Mouse (Mus musculus) embryonic facial prominence, embryonic 14.5 days (tissue): Measurements from ENCODE around the gene Pi16. TPM values are rescaled to one million over a fixed set of nuclear protein-coding genes. Genes with fewer than 3 reads are reported as not detected.

Source experiments
- ATAC-seq: fragments of 200-750 bp; cut with Nextera tagmentation; 2 replicates; pipeline ENCODE4 v1.8.0; 2017; ENCODE audit warnings: low read depth, moderate number of reproducible peaks, moderate TSS enrichment
- DNase-seq: peaks from one replicate; pipeline ENCODE4 v3.0.0-alpha.2; 2015; ENCODE audit warnings: low spot score
- H3K27ac ChIP-seq: fragments of 300-500 bp; sonication (generic); replicated peaks from 2 replicates; pipeline ENCODE4 v1.5.1; 2014; ENCODE audit warnings: low read depth, mild to moderate bottlenecking, low read length, moderate library complexity
- H3K27me3 ChIP-seq: fragments of 300-500 bp; sonication (generic); replicated peaks from 2 replicates; pipeline ENCODE4 v1.6.1; 2014; ENCODE audit warnings: low read length; ENCODE audit not compliant: control insufficient read depth, insufficient read depth
- H3K36me3 ChIP-seq: fragments of 300-500 bp; sonication (generic); 2 replicates; pipeline ENCODE4 v1.6.1; 2014; ENCODE audit warnings: low read length, mixed read lengths; ENCODE audit not compliant: control insufficient read depth, insufficient read depth
- H3K4me1 ChIP-seq: fragments of 300-500 bp; sonication (generic); 2 replicates; pipeline ENCODE4 v1.6.1; 2014; ENCODE audit warnings: antibody characterized with exemption, low read length; ENCODE audit not compliant: control insufficient read depth, insufficient read depth
- H3K4me2 ChIP-seq: fragments of 300-500 bp; sonication (generic); 2 replicates; pipeline ENCODE4 v1.6.1; 2014; ENCODE audit warnings: low read depth, mild to moderate bottlenecking, low read length, moderate library complexity, mixed read lengths
- H3K4me3 ChIP-seq: fragments of 300-500 bp; sonication (generic); 2 replicates; pipeline ENCODE4 v1.5.1; 2014; ENCODE audit warnings: low read depth, mild to moderate bottlenecking, low read length
- H3K9ac ChIP-seq: fragments of 300-500 bp; sonication (generic); 2 replicates; pipeline ENCODE4 v1.6.1; 2014; ENCODE audit warnings: low read depth, mild to moderate bottlenecking, low read length, moderate library complexity, mixed read lengths
- H3K9me3 ChIP-seq: fragments of 300-500 bp; sonication (generic); 2 replicates; pipeline ENCODE4 v1.6.1; 2016; ENCODE audit warnings: low read length; ENCODE audit not compliant: control insufficient read depth
- WGBS: fragments of 180-500 bp; shearing (Covaris S2); extraction: QIAGEN DNeasy Blood & Tissue Kit; methylation state at CpG from one replicate; pipeline ENCODE4 v1.1.7; 2014; 5-methylcytosine and 5-hydroxymethylcytosine counted together
- polyA plus RNA-seq: library from polyadenylated mRNA; unstranded; fragments of >200 nt; fragmentation: Nextera tagmentation; extraction: Ambion mirVana; gene quantifications from 2 replicates; pipeline ENCODE4 v1.2.1, GENCODE M21; 2014

Gene Pi16
- polyA plus RNA-seq, 1 experiment from 2014 or later: 3.0 TPM

DNA sequence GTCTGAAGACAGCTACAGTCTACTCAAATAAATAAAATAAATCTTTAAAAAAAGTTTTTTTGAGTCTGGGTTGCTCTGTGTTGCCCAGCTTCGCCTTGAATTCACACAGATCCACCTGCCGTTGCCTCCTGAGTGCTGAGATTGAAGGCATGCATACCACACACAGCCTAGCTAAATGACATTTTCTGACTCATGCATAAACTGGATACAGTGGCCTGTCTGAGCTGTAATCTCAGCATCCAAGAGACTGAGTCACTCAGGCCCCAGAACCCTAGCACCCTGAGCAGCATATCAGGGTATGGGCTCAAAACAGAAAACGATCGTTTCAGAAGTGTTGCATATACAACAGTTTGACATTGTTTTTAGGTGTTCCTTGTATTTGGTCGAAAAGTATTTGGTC, 35.9 kb upstream of the Pi16 start:
- no peak for DNase-seq
- H3K36me3 ChIP-seq: peaks cover 40% of the 10 kb centered on the region
- 88% methylated on average over 5 of the region's 5 CpGs for WGBS

DNA sequence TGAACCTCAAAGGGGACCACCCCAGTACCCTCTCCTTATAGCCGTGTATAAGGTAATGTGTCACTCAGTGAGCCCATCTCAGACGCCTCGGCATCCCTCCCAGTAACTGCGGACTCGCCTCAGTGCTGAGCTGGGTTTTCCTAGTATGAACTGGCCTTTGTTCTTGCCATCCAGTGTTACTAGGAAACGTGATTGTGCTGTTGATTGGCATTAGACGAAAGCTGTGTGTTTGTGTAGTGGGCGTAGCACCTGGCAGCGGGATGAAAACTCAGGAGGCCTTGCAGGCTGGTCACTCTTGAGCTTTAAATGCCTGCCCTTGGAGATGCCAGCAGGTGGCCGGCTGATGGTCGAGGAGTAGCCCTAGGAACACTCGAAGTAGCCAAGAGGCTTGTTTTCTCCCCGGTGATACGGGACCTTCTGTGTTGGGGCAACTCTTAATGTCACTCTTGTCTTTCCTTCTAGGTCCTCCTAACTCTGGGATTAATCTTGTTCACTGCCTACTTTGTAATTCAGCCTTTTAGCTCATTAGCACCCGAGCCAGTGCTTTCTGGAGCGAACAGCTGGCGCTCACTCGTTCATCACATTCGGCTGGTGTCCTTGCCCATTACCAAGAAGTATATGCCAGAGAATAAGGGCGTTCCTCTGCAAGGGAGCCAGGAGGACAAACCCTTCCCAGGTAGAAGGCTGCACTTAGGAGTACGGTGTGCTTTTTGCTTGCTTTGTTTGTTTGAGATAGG, 35.1 kb upstream of the Pi16 start:
- H3K27ac ChIP-seq: no peak overlapping the region
- ATAC-seq (no peak), DNase-seq (no peak)
- H3K36me3 ChIP-seq: peaks cover 40% of the 10 kb centered on the region
- H3K4me2 ChIP-seq: no peak overlapping the region
- no peak overlapping the region for H3K4me3 ChIP-seq
- 73% methylated on average over 21 of the region's 21 CpGs for whole genome bisulfite sequencing
- H3K9me3 ChIP-seq: no peaks in the 10 kb centered on the region
- no peaks in the 10 kb centered on the region for H3K4me1 ChIP-seq
- no peak overlapping the region for H3K9ac ChIP-seq
- no peaks in the 10 kb centered on the region for H3K27me3 ChIP-seq

More for the DNA sequence above, 35.9 kb upstream of the Pi16 start:
- no peak for ATAC-seq
- H3K9me3 ChIP-seq: no peaks in the 10 kb centered on the region
- no peak overlapping the region for H3K4me2 ChIP-seq
- no peaks in the 10 kb centered on the region for H3K27me3 ChIP-seq
- no peak overlapping the region for H3K4me3 ChIP-seq
- H3K4me1 ChIP-seq: no peaks in the 10 kb centered on the region
- no peak overlapping the region for H3K27ac ChIP-seq
- H3K9ac ChIP-seq: no peak overlapping the region

DNA sequence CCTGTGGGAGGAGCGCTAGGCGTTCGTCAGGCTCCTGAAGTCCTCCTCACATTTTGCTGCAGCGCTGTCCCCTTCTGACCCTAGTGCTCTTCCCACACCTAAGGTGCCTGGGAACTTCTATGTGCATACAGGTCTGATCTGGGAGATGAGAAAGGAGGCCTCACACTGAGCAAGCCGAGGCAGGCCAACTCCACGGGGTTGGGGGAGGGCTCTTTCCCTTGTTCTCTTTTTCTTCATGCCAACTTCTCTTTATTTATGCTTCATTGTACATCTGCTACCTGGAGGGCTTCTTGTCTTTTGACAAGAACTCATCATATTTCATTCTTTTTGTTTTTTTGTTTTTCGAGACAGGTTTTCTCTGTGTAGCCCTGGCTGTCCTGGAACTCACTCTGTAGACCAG, 25.7 kb upstream of the Pi16 start:
- H3K27ac ChIP-seq: no peak overlapping the region
- ATAC-seq: no peak
- no peak overlapping the region for H3K4me3 ChIP-seq
- 80% methylated on average over 7 of the region's 7 CpGs for WGBS
- no peak for DNase-seq
- H3K9me3 ChIP-seq: no peaks in the 10 kb centered on the region
- H3K36me3 ChIP-seq: peaks cover 39% of the 10 kb centered on the region
- H3K9ac ChIP-seq: no peak overlapping the region
- no peak overlapping the region for H3K4me2 ChIP-seq
- no peaks in the 10 kb centered on the region for H3K4me1 ChIP-seq
- no peaks in the 10 kb centered on the region for H3K27me3 ChIP-seq

DNA sequence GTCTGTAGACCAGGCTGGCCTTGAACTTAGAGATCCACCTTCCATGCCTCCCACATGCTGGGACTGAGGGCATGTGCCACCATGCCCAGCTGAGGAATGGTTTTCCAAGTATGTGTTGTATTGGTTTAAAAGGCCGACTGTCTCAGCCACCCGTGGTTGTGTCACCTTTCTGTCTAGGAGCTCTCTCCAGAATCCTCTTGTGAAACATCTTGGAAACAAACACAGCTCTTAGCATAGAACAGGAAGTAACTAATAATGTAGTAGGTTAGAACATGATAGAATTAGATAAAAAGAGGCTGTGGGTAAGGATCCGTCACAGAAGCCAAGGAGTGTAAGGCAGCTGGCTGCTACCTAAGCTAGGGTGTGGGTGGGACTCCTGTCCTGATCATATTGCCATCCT, 24.5 kb upstream of the Pi16 start:
- 84% methylated on average over 3 of the region's 3 CpGs for WGBS
- Histone ChIP-seq H3K4me2 (no peak overlapping the region), H3K4me3 (no peak overlapping the region), H3K4me1 (0 out of 2 replicates have a peak, but pooled peaks cover 3% of the 10 kb centered on the region), H3K36me3 (peaks cover 51% of the 10 kb centered on the region), H3K27ac (no peak overlapping the region), H3K27me3 (no peaks in the 10 kb centered on the region), H3K9me3 (no peaks in the 10 kb centered on the region), H3K9ac (no peak overlapping the region)
- no peak for ATAC-seq
- no peak for DNase-seq

DNA sequence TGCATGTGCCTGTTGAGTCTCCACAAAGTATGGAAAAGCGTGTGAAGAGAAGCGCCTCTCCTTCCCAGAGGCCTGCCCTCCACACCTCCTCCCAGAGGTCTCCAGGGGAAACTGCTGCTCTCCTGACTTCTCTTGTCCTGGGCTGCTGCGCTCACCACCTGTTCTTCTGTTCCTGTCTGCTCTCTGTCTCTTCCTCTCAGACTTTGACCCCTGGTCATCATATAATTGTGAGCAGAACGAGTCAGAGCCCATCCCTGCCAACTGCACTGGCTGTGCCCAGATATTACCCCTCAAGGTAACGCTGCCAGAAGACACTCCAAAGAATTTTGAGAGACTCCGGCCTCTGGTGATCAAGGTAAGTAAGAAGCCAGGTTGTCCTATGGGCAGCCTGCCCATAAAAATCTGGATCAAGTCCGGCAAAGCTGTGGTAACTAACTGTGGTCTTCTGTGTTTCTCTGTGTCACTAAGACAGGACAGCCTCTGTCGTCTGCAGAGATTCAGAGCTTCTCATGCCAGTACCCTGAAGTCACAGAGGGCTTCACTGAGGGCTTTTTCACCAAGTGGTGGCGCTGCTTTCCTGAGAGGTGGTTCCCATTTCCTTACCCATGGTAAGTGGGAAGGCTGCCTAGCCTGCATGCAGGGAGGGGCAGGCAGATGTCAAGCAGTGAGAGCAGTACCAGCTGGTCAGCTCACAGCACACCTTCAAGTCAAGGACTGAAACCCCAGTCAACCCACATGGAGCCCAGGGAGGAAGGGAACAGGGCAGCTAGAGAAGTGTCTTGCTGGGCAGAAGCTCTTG, 23.5 kb upstream of the Pi16 start:
- Histone ChIP-seq H3K27me3 (no peaks in the 10 kb centered on the region), H3K4me1 (0 out of 2 replicates have a peak, but pooled peaks cover 3% of the 10 kb centered on the region), H3K4me3 (no peak overlapping the region), H3K36me3 (peaks cover 59% of the 10 kb centered on the region), H3K9ac (no peak overlapping the region), H3K4me2 (no peak overlapping the region), H3K9me3 (no peaks in the 10 kb centered on the region), H3K27ac (no peak overlapping the region)
- 74% methylated on average over 9 of the region's 9 CpGs for WGBS
- DNase-seq: no peak
- ATAC-seq: no peak

DNA sequence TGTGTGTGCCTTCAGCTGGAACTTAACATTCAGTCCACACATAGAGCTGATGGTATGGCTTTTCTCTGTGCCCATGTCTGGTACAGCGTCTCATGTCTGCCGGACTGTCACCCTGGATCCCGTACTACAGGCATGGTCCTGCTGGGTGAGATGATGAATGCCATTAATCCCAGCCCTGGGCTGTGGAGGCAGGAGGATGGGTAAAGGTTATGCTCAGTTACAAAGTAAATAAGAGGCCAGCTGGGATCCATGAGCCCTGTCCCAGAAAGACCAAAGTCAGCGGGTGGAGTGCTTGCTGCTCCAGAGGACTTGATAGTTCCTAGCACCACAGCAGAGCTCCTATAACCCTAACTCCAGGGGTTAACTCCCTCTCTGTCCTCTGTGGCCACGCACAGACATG, 21.6 kb upstream of the Pi16 start:
- WGBS: 60% methylated on average over 5 of the region's 5 CpGs

DNA sequence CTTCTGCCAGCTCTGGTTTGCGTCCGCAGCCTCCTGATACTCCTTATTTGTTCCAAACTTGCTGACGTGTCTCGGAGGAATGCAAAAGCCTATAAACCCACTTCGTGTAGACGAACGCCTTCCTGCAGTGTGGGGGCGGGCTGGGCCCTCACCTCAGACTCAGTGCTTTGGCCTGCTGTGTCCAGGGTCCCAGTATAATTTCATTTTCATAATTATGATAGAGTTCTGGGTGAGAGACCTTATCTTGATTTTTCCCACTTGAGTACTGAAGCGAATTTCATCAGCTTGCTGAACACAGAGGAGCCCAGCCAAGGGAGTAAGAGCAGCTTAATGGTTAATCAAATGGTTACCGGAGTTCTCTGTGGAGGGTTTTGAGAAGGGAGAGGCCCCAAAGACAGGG, 20.2 kb upstream of the Pi16 start:
- WGBS: 43% methylated on average over 10 of the region's 10 CpGs
- DNase-seq (no peak), ATAC-seq (no peak)
- H3K27ac ChIP-seq: no peak overlapping the region
- no peak overlapping the region for H3K4me2 ChIP-seq
- H3K9me3 ChIP-seq: no peaks in the 10 kb centered on the region
- no peak overlapping the region for H3K4me3 ChIP-seq
- peaks cover 76% of the 10 kb centered on the region for H3K36me3 ChIP-seq
- H3K9ac ChIP-seq: no peak overlapping the region
- H3K4me1 ChIP-seq: 0 out of 2 replicates have a peak, but pooled peaks cover 3% of the 10 kb centered on the region
- no peaks in the 10 kb centered on the region for H3K27me3 ChIP-seq

More for the DNA sequence above, 21.6 kb upstream of the Pi16 start:
- Histone ChIP-seq H3K27ac (no peak overlapping the region), H3K36me3 (peaks cover 67% of the 10 kb centered on the region), H3K4me3 (no peak overlapping the region), H3K9me3 (no peaks in the 10 kb centered on the region), H3K27me3 (no peaks in the 10 kb centered on the region), H3K9ac (no peak overlapping the region), H3K4me2 (no peak overlapping the region), H3K4me1 (0 out of 2 replicates have a peak, but pooled peaks cover 3% of the 10 kb centered on the region)
- DNase-seq (no peak), ATAC-seq (no peak)

DNA sequence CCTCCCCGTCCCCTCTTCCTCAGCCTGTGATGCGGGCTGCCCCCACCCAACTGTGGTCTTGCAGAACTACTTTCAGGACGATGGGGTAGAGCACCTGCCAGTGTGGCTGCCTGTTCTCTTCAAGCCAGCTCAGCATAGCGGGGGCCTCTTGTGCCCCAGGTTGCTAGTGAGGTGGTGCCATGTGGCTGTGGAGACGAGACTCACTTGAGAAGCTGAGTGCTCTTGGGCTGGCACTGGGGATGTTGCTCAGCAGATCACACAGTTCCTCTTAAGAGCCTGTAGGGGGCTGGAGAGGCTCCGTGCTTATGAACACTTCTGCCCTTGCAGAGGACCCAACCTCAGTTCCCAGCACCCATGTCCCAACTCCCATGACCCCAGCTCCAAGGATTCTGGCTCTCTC, 19.7 kb upstream of the Pi16 start:
- Histone ChIP-seq H3K4me2 (no peak overlapping the region), H3K4me1 (peaks cover 3% of the 10 kb centered on the region), H3K27ac (no peak overlapping the region), H3K36me3 (peaks cover 76% of the 10 kb centered on the region), H3K9ac (no peak overlapping the region), H3K27me3 (no peaks in the 10 kb centered on the region), H3K9me3 (no peaks in the 10 kb centered on the region), H3K4me3 (no peak overlapping the region)
- ATAC-seq (no peak), DNase-seq (no peak)
- 79% methylated on average over 6 of the region's 6 CpGs for WGBS
